Mouse (Mus musculus): ENCODE data around the gene Erc1. TPM values are rescaled to one million over a fixed set of nuclear protein-coding genes. Genes with fewer than 3 reads are reported as not detected.
"Not testable (repeated sequence)": the region's sequence is repeated elsewhere in the genome, so short reads cannot be mapped to it uniquely, and the experiment has no call there.

The Erc1 gene
- polyA plus RNA-seq, 1 experiment from 2014 or later = 26.0 TPM

DNA sequence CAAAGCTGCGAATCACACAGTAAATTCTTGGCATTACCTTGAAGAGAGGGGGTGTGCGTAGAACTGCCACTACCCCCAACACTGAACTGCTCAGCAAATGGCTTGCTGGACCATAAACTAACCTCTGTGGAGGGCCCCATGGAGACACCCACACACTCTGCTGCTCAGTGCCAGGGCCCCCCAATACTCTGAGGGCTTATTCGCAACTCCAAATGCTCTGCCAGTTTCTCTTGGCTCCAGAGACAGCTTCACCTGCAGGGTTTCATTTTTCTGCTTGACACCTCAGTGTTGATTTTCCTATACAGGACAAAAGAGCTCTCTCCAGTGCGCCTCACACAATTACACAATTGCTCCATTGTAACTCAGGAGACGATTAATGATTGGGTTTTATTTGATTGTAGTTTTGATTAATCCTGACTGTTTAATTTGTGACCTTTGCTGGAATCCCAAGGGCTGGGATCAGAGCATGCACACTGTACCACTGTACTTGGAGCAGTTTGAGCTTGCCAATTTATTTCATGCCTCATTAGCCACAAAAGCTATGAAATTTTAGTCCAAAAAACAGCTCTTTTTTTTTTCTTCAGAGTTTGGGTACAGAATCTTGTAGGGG lies 173.7 kb downstream of the Erc1 start:
- 88% methylated on average over 5 of the region's 5 CpGs for WGBS
- no peak overlapping the region for H3K4me3 ChIP-seq
- H3K9me3 ChIP-seq = no peaks in the 10 kb centered on the region
- no peak overlapping the region for H3K27ac ChIP-seq
- peaks cover 17% of the 10 kb centered on the region; the same call in 1 of the 2 replicates for H3K36me3 ChIP-seq
- no peaks in the 10 kb centered on the region for H3K4me1 ChIP-seq (replicated peaks)
- DNase-seq (ENCODE audit: low spot score) = no peak
- H3K27me3 ChIP-seq (ENCODE audit: insufficient read depth, poor library complexity, severe bottlenecking) = no peaks in the 10 kb centered on the region

DNA sequence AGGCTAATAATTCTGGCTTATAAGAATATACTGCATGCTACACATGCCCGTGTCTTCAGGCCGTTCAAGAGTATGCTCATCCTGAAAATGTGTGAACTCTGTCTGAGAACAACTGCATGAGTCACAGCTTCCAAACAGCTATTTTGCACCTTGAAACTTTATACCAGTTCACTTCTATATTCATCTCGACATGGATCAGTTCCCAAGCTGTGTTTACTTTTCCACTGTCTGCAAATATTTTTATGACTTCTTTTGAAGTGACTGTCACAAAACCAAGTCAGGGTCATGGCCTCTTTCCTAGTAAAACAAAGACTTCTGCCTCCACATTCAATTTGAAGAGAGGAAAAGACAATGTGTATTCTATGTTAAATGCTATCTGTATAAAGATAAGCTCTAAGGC lies 178.2 kb downstream of the Erc1 start:
- Histone ChIP-seq H3K9me3 (no peaks in the 10 kb centered on the region), H3K4me3 (no peak overlapping the region), H3K27ac (no peak overlapping the region), H3K27me3 (ENCODE audit: insufficient read depth, poor library complexity, severe bottlenecking) (no peaks in the 10 kb centered on the region), H3K4me1 (replicated peaks) (no peaks in the 10 kb centered on the region), H3K36me3 (peaks cover 10% of the 10 kb centered on the region; the same call in 1 of the 2 replicates)
- 70% methylated on average over 3 of the region's 3 CpGs for WGBS
- DNase-seq (ENCODE audit: low spot score) = no peak

DNA sequence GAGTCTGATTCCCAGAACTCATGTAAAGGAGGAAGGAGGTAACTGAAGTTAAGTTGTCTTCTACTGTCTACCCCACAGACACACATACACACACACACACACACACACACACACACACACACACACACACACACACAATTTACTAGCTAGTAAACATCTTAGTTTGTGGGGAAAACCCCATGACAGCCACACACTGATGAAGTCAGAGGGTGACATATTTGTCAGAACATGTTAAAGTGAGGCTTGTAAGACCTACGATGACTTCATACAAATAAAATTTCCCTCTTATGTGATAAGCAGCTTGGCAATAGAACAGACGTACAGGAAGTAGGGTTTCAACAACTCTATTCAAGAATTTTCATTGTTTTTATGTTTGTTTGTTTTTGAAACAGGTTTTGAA lies 185.0 kb downstream of the Erc1 start:
- H3K36me3 ChIP-seq = 0 out of 2 replicates have a peak, but pooled peaks cover 2% of the 10 kb centered on the region
- H3K4me3 ChIP-seq = no peak overlapping the region
- no peaks in the 10 kb centered on the region for H3K27me3 ChIP-seq (ENCODE audit: insufficient read depth, poor library complexity, severe bottlenecking)
- DNase-seq (ENCODE audit: low spot score) = no peak
- WGBS = 86% methylated on average over 2 of the region's 2 CpGs
- H3K9me3 ChIP-seq = no peaks in the 10 kb centered on the region
- no peaks in the 10 kb centered on the region for H3K4me1 ChIP-seq (replicated peaks)
- H3K27ac ChIP-seq = no peak overlapping the region

DNA sequence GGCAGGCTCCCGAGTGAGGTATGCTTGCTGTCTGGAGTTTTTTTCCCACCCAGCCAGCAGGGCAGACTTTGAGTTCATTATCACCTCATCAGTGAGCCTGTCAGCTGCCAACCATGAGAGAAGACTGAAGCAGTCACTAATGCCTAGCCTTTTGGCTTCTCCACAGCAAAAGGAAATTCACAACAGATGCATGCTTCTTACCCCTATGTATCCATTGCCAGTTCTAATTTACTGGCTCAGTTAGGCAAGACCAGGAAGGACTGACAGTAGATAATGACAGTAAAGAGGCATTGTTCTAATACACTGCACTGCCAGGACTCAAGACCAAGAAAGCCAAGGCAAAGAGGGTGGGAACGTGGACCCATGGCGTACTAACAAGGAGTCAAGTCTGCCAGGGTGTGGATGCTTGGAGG lies 186.9 kb downstream of the Erc1 start:
- 67% methylated on average over 3 of the region's 3 CpGs for WGBS

DNA sequence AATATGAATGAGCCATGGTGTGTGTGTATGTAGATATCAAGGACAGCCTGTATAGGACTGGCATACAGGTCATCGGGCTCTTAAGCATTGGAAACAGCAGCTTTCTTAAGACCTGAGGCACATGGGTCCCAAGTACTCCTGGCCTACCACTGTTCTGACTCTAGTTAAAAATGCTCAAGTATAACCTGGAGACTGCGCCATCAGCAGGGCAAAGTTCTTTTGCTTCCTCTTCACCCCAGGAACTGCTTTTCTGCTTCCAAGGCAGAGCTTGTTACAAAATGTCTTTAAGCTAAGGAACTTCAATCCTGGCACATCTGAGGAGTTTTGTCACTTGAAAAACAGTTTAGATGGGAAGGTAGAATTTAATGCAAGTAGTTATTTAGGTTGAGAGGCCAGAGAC lies 189.5 kb downstream of the Erc1 start:
- no peak overlapping the region for H3K4me3 ChIP-seq
- no peaks in the 10 kb centered on the region for H3K27me3 ChIP-seq (ENCODE audit: insufficient read depth, poor library complexity, severe bottlenecking)
- no peaks in the 10 kb centered on the region for H3K9me3 ChIP-seq
- no peaks in the 10 kb centered on the region for H3K36me3 ChIP-seq
- DNase-seq (ENCODE audit: low spot score) = no peak
- 98% methylated on average over 2 of the region's 2 CpGs for WGBS
- H3K27ac ChIP-seq = no peak overlapping the region
- H3K4me1 ChIP-seq (replicated peaks) = no peaks in the 10 kb centered on the region

More for the DNA sequence above, 186.9 kb downstream of the Erc1 start:
- Histone ChIP-seq H3K4me3 (no peak overlapping the region), H3K4me1 (replicated peaks) (no peaks in the 10 kb centered on the region), H3K27me3 (ENCODE audit: insufficient read depth, poor library complexity, severe bottlenecking) (no peaks in the 10 kb centered on the region), H3K9me3 (no peaks in the 10 kb centered on the region), H3K36me3 (0 out of 2 replicates have a peak, but pooled peaks cover 2% of the 10 kb centered on the region), H3K27ac (no peak overlapping the region)
- DNase-seq (ENCODE audit: low spot score) = no peak

DNA sequence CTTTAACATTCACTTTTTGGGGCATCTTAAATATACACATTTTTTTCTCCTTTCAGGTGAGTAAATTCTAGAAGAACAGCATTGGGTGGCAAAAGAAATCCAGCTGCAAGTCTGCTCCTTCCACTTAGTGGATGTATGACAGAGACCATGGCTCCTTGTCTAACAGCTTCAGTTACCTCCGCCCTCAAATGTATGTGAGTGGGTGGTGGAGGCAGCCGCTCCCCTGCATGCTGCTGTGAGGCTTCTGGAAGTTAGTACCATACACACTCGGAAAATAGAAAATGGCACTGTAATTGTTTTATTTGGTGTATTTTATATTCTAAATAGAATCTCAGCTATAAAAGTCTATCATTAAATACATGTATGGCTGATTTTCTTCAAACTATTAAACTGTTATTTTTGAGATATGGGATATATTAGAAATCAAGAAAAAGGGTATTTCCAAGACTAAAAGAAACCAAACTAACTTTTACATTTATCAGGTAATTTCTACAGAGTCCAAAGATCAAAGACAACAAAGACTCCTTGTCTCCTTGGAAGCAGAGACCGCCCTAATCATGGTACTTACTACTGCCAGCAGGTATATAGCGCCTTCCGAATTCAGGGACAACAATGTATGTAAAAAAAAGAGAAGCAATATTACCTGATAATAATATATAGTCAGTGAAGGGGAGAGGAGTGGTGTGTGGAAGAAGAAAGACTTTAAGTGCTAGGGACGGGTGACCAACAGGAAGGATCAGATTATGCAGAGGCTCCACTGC lies 190.4 kb downstream of the Erc1 start:
- no peak for DNase-seq (ENCODE audit: low spot score)
- WGBS = 93% methylated on average over 7 of the region's 7 CpGs

DNA sequence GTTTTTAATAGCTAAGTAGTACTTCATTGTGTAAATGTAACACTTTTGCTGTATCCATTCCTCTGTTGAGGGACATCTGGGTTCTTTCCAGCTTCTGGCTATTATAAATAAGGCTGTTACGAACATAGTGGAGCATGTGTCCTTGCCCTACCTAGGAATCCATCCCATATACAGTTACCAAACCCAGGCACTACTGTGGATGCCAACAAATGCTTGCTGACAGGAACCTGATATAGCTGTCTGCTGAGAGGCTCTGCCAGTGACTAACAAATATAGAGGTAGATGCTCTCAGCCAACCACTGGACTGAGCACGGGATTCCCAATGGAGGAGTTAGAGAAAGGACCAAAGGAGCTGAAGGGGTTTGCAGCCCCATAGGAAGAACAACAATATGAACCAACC lies 193.2 kb downstream of the Erc1 start:
- not testable (repeated sequence) for H3K4me3 ChIP-seq; DNase-seq (ENCODE audit: low spot score); H3K4me1 ChIP-seq (replicated peaks); H3K27ac ChIP-seq; H3K27me3 ChIP-seq (ENCODE audit: insufficient read depth, poor library complexity, severe bottlenecking); H3K36me3 ChIP-seq; H3K9me3 ChIP-seq
- WGBS = 89% methylated on average over 2 of the region's 2 CpGs

More for the DNA sequence above, 190.4 kb downstream of the Erc1 start:
- Histone ChIP-seq H3K36me3 (no peaks in the 10 kb centered on the region), H3K27ac (no peak overlapping the region), H3K4me1 (replicated peaks) (no peaks in the 10 kb centered on the region), H3K27me3 (ENCODE audit: insufficient read depth, poor library complexity, severe bottlenecking) (no peaks in the 10 kb centered on the region), H3K4me3 (no peak overlapping the region), H3K9me3 (no peaks in the 10 kb centered on the region)

DNA sequence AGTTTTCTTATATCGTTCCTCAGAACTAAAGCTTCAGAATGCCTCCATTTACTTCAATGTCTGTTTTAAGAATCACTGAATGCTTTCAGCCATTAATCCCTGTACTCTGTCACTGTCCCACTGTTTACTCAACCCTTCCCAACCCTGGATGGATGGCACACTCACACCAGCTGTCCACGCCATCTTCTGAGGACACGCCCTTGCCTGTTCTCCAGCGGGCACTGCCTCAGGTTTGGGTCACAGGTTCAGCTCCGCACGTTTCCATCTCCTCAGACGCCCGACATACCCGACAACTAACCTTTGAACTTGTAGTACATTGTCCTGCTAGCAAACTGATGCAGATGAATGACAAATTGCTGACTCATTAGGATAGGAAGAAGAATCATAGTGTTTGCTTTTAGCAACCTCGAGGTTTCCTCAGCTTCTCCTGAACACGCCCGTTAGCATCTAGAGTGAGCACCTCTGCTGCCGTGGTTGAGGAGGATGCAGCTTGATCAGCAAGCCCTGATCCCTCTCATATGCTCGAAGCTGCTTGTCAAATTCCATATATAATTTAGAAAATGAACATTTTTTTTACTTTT lies 204.0 kb downstream of the Erc1 start:
- Histone ChIP-seq H3K4me3 (no peak overlapping the region), H3K27ac (no peak overlapping the region), H3K9me3 (no peaks in the 10 kb centered on the region), H3K36me3 (no peaks in the 10 kb centered on the region), H3K4me1 (replicated peaks) (peaks cover 3% of the 10 kb centered on the region; the same call in 1 of the 2 replicates), H3K27me3 (ENCODE audit: insufficient read depth, poor library complexity, severe bottlenecking) (no peaks in the 10 kb centered on the region)
- 73% methylated on average over 14 of the region's 14 CpGs for WGBS
- DNase-seq (ENCODE audit: low spot score) = no peak

DNA sequence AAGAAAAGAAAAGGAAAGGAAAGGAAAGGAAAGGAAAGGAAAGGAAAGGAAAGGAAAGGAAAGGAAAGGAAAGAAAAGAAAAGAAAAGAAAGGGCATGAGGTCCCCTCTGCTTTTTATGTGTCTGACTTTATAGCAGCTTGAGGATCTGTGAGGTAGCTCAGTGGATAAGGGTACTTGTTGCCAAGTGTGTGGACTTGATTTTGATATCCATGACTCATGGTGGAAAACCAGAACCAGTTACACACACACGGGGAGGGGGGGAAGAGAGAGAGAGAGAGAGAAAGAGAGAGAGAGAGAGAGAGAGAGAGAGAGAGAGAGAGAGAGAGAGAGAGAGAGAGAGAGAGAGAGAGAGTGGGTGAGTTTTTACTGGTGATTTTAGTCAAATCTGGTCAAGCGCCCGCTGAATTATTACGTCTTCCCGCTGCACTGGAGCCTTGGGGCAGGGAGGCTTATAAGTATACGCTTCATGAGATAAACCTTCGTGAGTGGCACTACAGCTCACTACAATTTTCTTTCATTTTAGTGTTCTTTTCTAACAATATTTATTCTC lies 204.7 kb downstream of the Erc1 start:
- H3K36me3 ChIP-seq = no peaks in the 10 kb centered on the region
- 93% methylated on average over 7 of the region's 7 CpGs for WGBS
- DNase-seq (ENCODE audit: low spot score) = no peak

DNA sequence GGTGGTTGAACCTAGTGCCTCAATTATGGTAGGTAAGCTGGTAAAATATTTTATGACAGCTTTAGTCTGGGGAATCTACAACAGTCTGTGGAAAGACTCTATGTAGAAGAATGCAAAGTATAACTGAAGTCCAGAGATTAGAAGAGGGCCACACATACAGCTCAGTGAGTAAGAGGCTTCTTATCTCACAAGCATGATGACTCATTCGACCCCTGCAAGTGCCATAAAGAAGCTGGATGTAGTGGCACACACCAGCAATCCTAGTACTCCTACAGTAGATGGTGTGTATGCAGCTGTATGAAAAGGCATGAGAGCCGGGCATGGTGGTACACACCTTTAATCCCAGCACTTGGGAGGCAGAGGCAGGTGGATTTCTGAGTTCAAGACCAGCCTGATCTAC lies 205.2 kb downstream of the Erc1 start:
- H3K4me3 ChIP-seq = no peak overlapping the region
- H3K27ac ChIP-seq = no peak overlapping the region
- 82% methylated on average over 2 of the region's 2 CpGs for WGBS
- H3K27me3 ChIP-seq (ENCODE audit: insufficient read depth, poor library complexity, severe bottlenecking) = no peaks in the 10 kb centered on the region
- DNase-seq (ENCODE audit: low spot score) = no peak
- no peaks in the 10 kb centered on the region for H3K36me3 ChIP-seq
- no peaks in the 10 kb centered on the region for H3K9me3 ChIP-seq
- H3K4me1 ChIP-seq (replicated peaks) = peaks cover 3% of the 10 kb centered on the region; the same call in 1 of the 2 replicates

More for the DNA sequence above, 204.7 kb downstream of the Erc1 start:
- Histone ChIP-seq H3K9me3 (no peaks in the 10 kb centered on the region), H3K4me1 (replicated peaks) (peaks cover 3% of the 10 kb centered on the region; the same call in 1 of the 2 replicates), H3K27ac (no peak overlapping the region), H3K4me3 (no peak overlapping the region), H3K27me3 (ENCODE audit: insufficient read depth, poor library complexity, severe bottlenecking) (no peaks in the 10 kb centered on the region)

DNA sequence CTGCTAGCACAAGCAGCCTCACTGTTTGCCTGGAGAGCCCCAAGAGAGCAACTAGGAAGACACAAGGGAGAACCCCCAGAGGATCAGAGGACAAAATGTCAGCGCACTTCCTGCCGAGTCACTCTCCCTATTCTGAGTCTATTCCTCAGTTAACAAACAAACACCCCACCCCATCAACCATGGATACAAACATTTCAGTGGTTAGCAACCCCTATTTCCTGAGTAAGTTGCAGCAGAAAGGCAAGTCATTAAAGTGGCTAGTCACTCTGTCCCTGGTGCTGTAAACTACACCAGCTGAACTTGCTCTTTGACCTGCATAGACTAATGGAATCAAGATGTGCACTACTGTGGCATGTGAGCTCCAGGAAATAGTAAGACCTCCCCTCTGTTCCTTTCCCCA lies 212.3 kb downstream of the Erc1 start:
- Histone ChIP-seq H3K4me1 (replicated peaks) (0 out of 2 replicates have a peak, but pooled peaks cover 3% of the 10 kb centered on the region), H3K9me3 (no peaks in the 10 kb centered on the region), H3K27me3 (ENCODE audit: insufficient read depth, poor library complexity, severe bottlenecking) (no peaks in the 10 kb centered on the region), H3K27ac (no peak overlapping the region), H3K4me3 (no peak overlapping the region), H3K36me3 (0 out of 2 replicates have a peak, but pooled peaks cover 4% of the 10 kb centered on the region)
- peak; percentile 46 for DNase-seq (ENCODE audit: low spot score)
- 59% methylated on average over 2 of the region's 2 CpGs for WGBS

DNA sequence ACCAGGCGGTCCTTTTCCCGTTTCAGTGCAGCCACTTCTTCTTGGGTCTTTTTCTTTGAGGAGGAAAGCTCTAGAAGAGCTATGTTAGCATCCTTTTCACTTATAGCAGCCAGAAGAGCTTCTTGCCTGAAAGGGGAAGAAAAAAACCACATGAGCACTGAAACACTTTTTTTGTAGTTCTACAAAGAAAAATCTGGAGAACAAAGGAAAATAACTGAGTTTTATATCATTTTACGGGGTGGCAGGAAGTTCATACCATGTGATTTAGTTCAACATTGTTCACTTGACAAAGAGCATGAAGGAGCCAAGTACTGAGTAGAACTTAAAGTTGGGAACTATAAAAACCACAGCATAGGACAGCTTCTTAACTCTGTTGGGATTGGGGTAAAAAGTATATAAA lies 217.3 kb downstream of the Erc1 start:
- Histone ChIP-seq H3K36me3 (peaks cover 24% of the 10 kb centered on the region), H3K27ac (no peak overlapping the region), H3K4me1 (replicated peaks) (0 out of 2 replicates have a peak, but pooled peaks cover 2% of the 10 kb centered on the region), H3K4me3 (no peak overlapping the region), H3K9me3 (no peaks in the 10 kb centered on the region), H3K27me3 (ENCODE audit: insufficient read depth, poor library complexity, severe bottlenecking) (no peaks in the 10 kb centered on the region)
- WGBS = 87% methylated on average over 3 of the region's 3 CpGs
- no peak for DNase-seq (ENCODE audit: low spot score)

DNA sequence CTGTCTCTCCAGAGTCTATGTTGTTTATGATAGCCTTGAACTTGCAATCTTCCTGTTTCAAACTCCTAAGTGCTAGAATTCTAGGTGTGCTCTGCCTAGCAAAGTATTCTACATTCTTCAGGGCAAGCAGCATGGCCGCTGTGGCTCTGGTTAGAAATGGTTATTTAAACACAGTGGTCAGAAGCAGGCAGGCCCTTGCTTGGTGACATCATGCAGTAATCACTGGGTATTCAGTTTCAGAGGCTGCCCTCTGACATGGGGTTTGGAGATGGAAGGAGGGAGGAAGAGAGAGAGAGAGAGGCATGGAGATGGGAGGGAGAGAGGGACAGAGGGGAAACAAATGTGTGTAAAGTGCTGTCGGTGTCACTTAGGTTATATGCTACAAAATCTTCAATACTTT lies 246.6 kb downstream of the Erc1 start:
- Histone ChIP-seq H3K9me3 (no peaks in the 10 kb centered on the region), H3K4me3 (no peak overlapping the region), H3K4me1 (replicated peaks) (peaks cover 16% of the 10 kb centered on the region; the same call in 1 of the 2 replicates), H3K36me3 (no peaks in the 10 kb centered on the region), H3K27me3 (ENCODE audit: insufficient read depth, poor library complexity, severe bottlenecking) (no peaks in the 10 kb centered on the region), H3K27ac (no peak overlapping the region)
- WGBS = 82% methylated on average over 2 of the region's 2 CpGs
- DNase-seq (ENCODE audit: low spot score) = no peak

Data from hindbrain, embryonic 10.5 days (tissue).